Mouse (Mus musculus) E14TG2a.4 (cell line): Measurements from ENCODE around the gene Fcor.

Experiments
- CTCF ChIP-seq: conservative IDR thresholded peaks from 2 replicates; pipeline ENCODE4 v1.5.1; 2014; ENCODE audit warnings: low read length
- NANOG ChIP-seq: IDR thresholded peaks from 2 replicates; pipeline ENCODE4 v1.6.1; 2014; ENCODE audit warnings: borderline replicate concordance, low read length, mixed read lengths
- POU5F1 ChIP-seq: IDR thresholded peaks from 2 replicates; pipeline ENCODE4 v1.6.1; 2014; ENCODE audit warnings: low read length, borderline replicate concordance

DNA sequence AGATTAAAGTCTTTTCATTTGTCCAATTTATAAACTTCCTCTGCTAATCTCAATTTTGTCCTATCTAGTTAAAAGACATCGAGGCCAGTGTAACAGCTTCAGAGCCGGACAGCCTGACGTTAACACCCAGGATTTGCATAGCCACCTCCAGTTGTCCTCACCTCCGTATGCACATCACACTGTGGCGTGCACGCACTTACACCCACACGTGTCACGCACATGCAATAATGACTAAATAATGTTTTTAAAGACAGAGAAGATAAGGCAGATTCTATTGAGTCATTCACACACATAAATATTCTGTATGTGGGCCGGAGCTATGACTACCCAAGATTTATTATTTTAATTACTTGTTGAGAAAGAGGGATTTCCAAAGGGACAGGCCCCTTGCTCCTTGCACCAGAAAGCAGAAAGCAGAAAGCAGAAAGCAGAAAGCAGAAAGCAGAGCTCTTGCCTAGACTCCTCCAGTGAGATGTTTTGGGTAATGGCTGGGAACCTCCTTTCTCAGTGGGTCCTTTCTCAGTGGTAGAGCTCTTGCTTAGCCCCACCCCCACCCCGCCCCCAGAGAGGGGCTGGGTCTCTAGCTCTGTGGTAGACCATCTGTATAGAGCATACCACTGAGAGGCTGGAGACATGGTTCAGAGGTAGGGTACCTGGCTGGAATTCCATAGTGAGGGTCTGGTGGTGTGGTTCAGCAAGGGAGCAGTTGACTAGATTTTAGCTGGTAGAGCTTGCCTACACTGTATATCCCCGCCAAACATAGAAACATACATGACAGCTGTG lies 17.2 kb downstream of the Fcor start:
- TF ChIP-seq CTCF (no peak), POU5F1 (no peak), NANOG (no peak)
